Mouse (Mus musculus): Measurements from ENCODE around the gene Cadps.

Gene Cadps

GRCm38 (mm10) chr14:12344061-12344745 is 478.7 kb downstream of the Cadps start:
- no peak for DNase-seq (ENCODE audit: extremely low read depth, insufficient read length, low spot score)

GRCm38 (mm10) chr14:12343451-12343941 is 479.4 kb downstream of the Cadps start:
- no peak for DNase-seq (ENCODE audit: extremely low read depth, insufficient read length, low spot score)

GRCm38 (mm10) chr14:12342458-12343131 is 480.3 kb downstream of the Cadps start:
- no peak for DNase-seq (ENCODE audit: extremely low read depth, insufficient read length, low spot score)

GRCm38 (mm10) chr14:12341789-12342457 is 481.0 kb downstream of the Cadps start:
- DNase-seq (ENCODE audit: extremely low read depth, insufficient read length, low spot score) = no peak

- no peak for DNase-seq (ENCODE audit: extremely low read depth, insufficient read length, low spot score)
Measured at GRCm38 (mm10) chr14:12341075-12341788, 481.6 kb downstream of the Cadps start.

- no peak for DNase-seq (ENCODE audit: extremely low read depth, insufficient read length, low spot score)
Measured at GRCm38 (mm10) chr14:12340238-12341074, 482.4 kb downstream of the Cadps start.

GRCm38 (mm10) chr14:12338811-12339565 is 483.9 kb downstream of the Cadps start:
- no peak for DNase-seq (ENCODE audit: extremely low read depth, insufficient read length, low spot score)

GRCm38 (mm10) chr14:12337998-12338809 is 484.7 kb downstream of the Cadps start:
- DNase-seq (ENCODE audit: extremely low read depth, insufficient read length, low spot score) = no peak

- no peak for DNase-seq (ENCODE audit: extremely low read depth, insufficient read length, low spot score)
Measured at GRCm38 (mm10) chr14:12337421-12337997, 485.4 kb downstream of the Cadps start.

- DNase-seq (ENCODE audit: extremely low read depth, insufficient read length, low spot score) = no peak
Measured at GRCm38 (mm10) chr14:12334925-12335324, 488.0 kb downstream of the Cadps start.

GRCm38 (mm10) chr14:12333622-12334021 is 489.3 kb downstream of the Cadps start:
- DNase-seq (ENCODE audit: extremely low read depth, insufficient read length, low spot score) = no peak
